Mouse (Mus musculus): ENCODE measurements around the gene Gad1. TPM values are rescaled to one million over a fixed set of nuclear protein-coding genes. Genes with fewer than 3 reads are reported as not detected.

The Gad1 gene
- polyA plus RNA-seq, 1 experiment from 2014 or later: 0.11 TPM

DNA sequence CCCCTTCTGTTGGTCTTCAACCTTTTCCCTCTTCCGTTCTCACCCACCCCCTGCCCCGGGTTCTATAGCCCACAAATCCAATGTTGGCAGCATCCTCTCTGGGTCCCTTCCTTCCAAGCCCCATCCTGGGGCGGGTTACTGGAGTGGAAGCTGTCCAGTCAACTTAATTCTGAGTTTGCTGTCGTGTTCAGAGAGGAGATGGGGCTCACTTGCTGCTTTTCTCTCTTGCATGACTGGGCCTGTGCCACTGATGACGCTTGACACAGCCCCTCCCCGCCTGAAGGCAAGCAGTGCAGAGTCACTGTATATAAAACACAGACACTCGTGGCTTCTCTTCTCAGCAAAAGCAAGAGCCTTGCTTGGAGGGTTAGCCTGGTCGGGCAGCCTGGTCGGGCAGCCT is 19.4 kb downstream of the Gad1 start:
- H3K4me1 ChIP-seq (ENCODE audit: insufficient read depth, low read length): peaks cover 17% of the 10 kb centered on the region
- no peaks in the 10 kb centered on the region for H3K9me3 ChIP-seq (ENCODE audit: low read length)
- 56% methylated on average over 9 of the region's 9 CpGs for WGBS
- H3K4me2 ChIP-seq (replicated peaks; ENCODE audit: low read depth, low read length): no peak overlapping the region
- no peak for ATAC-seq (ENCODE audit: low FRiP score, low TSS enrichment)
- H3K27me3 ChIP-seq (ENCODE audit: insufficient read depth, low read length): peaks cover 38% of the 10 kb centered on the region
- H3K9ac ChIP-seq (replicated peaks; ENCODE audit: low read length): no peak overlapping the region
- H3K27ac ChIP-seq (ENCODE audit: low read length): no peak overlapping the region
- H3K4me3 ChIP-seq (ENCODE audit: low read length): no peak overlapping the region
- no peaks in the 10 kb centered on the region for H3K36me3 ChIP-seq (ENCODE audit: insufficient read depth, low read length)

DNA sequence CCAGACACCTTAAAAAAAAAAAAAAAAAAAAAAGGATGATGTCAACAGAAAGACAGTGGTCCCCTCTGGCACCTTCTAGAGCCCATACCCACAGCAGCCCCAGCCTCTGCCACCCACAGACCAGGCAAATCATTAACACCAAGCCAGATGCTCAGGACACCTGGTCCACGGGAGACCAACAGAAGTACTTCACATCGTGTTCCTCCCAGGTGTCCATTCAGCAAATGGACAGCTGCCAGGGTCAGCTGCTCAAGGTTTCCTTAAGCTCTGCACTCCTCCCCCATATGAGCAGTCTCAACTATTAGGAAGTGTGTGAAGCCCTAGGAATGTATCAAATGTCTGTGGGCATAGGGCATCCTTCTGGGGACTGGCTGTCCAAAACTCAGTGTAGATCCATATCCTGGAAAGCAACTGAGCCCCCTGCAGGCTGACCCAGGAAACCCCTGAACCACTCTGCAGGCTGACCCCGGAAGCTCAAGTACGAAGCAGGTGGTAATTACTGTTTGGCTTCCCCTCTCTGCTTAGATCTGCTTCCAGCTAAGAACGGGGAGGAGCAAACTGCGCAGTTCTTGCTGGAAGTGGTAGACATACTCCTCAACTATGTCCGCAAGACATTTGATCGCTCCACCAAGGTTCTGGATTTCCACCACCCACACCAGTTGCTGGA is 20.8 kb downstream of the Gad1 start:
- no peaks in the 10 kb centered on the region for H3K36me3 ChIP-seq (ENCODE audit: insufficient read depth, low read length)
- H3K4me2 ChIP-seq (replicated peaks; ENCODE audit: low read depth, low read length): no peak overlapping the region
- H3K27me3 ChIP-seq (ENCODE audit: insufficient read depth, low read length): peaks cover 28% of the 10 kb centered on the region
- peaks cover 3% of the 10 kb centered on the region; the same call in 1 of the 2 replicates for H3K4me1 ChIP-seq (ENCODE audit: insufficient read depth, low read length)
- no peak overlapping the region for H3K4me3 ChIP-seq (ENCODE audit: low read length)
- H3K9ac ChIP-seq (replicated peaks; ENCODE audit: low read length): no peak overlapping the region
- H3K9me3 ChIP-seq (ENCODE audit: low read length): no peaks in the 10 kb centered on the region
- ATAC-seq (ENCODE audit: low FRiP score, low TSS enrichment): no peak
- no peak overlapping the region for H3K27ac ChIP-seq (ENCODE audit: low read length)
- 66% methylated on average over 8 of the region's 8 CpGs for WGBS

GRCm38 (mm10) chr2:70588200-70588599 is 35.3 kb downstream of the Gad1 start:
- H3K4me2 ChIP-seq (replicated peaks; ENCODE audit: low read depth, low read length): no peak overlapping the region
- no peak for ATAC-seq (ENCODE audit: low FRiP score, low TSS enrichment)
- no peak overlapping the region for H3K9ac ChIP-seq (replicated peaks; ENCODE audit: low read length)
- no peak overlapping the region for H3K4me3 ChIP-seq (ENCODE audit: low read length)
- no peaks in the 10 kb centered on the region for H3K4me1 ChIP-seq (ENCODE audit: insufficient read depth, low read length)
- H3K36me3 ChIP-seq (ENCODE audit: insufficient read depth, low read length): no peaks in the 10 kb centered on the region
- no peak overlapping the region for H3K27ac ChIP-seq (ENCODE audit: low read length)
- H3K9me3 ChIP-seq (ENCODE audit: low read length): no peaks in the 10 kb centered on the region
- WGBS: 90% methylated on average over 6 of the region's 6 CpGs
- H3K27me3 ChIP-seq (ENCODE audit: insufficient read depth, low read length): no peaks in the 10 kb centered on the region

- Histone ChIP-seq H3K27me3 (ENCODE audit: insufficient read depth, low read length) (no peaks in the 10 kb centered on the region), H3K4me1 (ENCODE audit: insufficient read depth, low read length) (no peaks in the 10 kb centered on the region), H3K9ac (replicated peaks; ENCODE audit: low read length) (no peak overlapping the region), H3K9me3 (ENCODE audit: low read length) (no peaks in the 10 kb centered on the region), H3K4me2 (replicated peaks; ENCODE audit: low read depth, low read length) (no peak overlapping the region), H3K27ac (ENCODE audit: low read length) (no peak overlapping the region), H3K4me3 (ENCODE audit: low read length) (no peak overlapping the region), H3K36me3 (ENCODE audit: insufficient read depth, low read length) (no peaks in the 10 kb centered on the region)
- 83% methylated on average over 6 of the region's 6 CpGs for WGBS
- no peak for ATAC-seq (ENCODE audit: low FRiP score, low TSS enrichment)
Measured at GRCm38 (mm10) chr2:70592432-70592831, 39.6 kb downstream of the Gad1 start.

DNA sequence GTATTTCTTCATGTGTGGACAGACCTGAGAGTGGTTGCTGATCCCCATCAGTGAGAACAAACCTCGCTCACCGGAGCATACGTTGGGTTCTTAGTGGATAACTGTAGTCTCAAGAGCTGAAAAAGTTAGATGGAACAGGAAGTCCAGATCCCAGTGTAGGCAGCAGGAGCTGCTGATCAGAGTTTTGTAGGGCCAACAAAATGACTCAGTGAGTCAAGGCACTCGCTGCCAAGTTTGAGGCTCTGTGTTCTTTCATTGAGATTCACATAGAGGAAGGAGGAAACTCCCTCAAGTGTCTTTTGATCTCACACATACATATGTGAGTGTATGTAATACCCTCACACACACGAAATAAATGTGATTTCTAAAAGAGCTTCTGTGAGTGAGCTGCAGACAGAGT is 40.8 kb downstream of the Gad1 start:
- Histone ChIP-seq H3K27me3 (ENCODE audit: insufficient read depth, low read length) (no peaks in the 10 kb centered on the region), H3K4me2 (replicated peaks; ENCODE audit: low read depth, low read length) (no peak overlapping the region), H3K4me1 (ENCODE audit: insufficient read depth, low read length) (no peaks in the 10 kb centered on the region), H3K36me3 (ENCODE audit: insufficient read depth, low read length) (no peaks in the 10 kb centered on the region), H3K9me3 (ENCODE audit: low read length) (no peaks in the 10 kb centered on the region), H3K4me3 (ENCODE audit: low read length) (no peak overlapping the region), H3K9ac (replicated peaks; ENCODE audit: low read length) (no peak overlapping the region), H3K27ac (ENCODE audit: low read length) (no peak overlapping the region)
- ATAC-seq (ENCODE audit: low FRiP score, low TSS enrichment): no peak
- 92% methylated on average over 5 of the region's 5 CpGs for WGBS

DNA sequence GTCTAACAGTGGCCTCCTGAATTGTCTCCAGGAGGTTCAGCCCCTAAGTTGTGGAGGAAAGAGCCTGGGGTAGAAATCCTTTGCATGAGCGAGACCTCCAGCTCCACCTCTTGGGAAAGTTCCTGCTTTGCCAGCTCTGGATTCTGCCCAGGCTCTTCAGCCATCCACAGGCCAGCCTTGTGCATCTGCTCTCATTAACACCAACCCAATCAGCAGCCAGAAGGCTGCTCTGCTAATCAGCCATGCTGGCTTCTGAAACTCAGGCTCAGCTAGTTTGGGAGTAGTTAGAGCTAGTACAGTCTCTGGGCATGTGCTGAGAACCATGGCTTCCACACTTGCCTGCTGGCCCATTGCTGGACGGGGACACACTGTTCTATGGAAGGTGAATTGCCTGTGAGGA is 43.0 kb downstream of the Gad1 start:
- no peak overlapping the region for H3K4me3 ChIP-seq (ENCODE audit: low read length)
- ATAC-seq (ENCODE audit: low FRiP score, low TSS enrichment): no peak
- no peaks in the 10 kb centered on the region for H3K4me1 ChIP-seq (ENCODE audit: insufficient read depth, low read length)
- H3K27me3 ChIP-seq (ENCODE audit: insufficient read depth, low read length): no peaks in the 10 kb centered on the region
- 82% methylated on average over 2 of the region's 2 CpGs for WGBS
- no peak overlapping the region for H3K27ac ChIP-seq (ENCODE audit: low read length)
- no peak overlapping the region for H3K9ac ChIP-seq (replicated peaks; ENCODE audit: low read length)
- no peak overlapping the region for H3K4me2 ChIP-seq (replicated peaks; ENCODE audit: low read depth, low read length)
- H3K9me3 ChIP-seq (ENCODE audit: low read length): no peaks in the 10 kb centered on the region
- no peaks in the 10 kb centered on the region for H3K36me3 ChIP-seq (ENCODE audit: insufficient read depth, low read length)

- WGBS: 68% methylated on average over 3 of the region's 3 CpGs
- Histone ChIP-seq H3K4me1 (ENCODE audit: insufficient read depth, low read length) (no peaks in the 10 kb centered on the region), H3K27me3 (ENCODE audit: insufficient read depth, low read length) (no peaks in the 10 kb centered on the region), H3K4me2 (replicated peaks; ENCODE audit: low read depth, low read length) (no peak overlapping the region), H3K27ac (ENCODE audit: low read length) (no peak overlapping the region), H3K9me3 (ENCODE audit: low read length) (peaks cover 8% of the 10 kb centered on the region; the same call in 1 of the 2 replicates), H3K36me3 (ENCODE audit: insufficient read depth, low read length) (no peaks in the 10 kb centered on the region), H3K4me3 (ENCODE audit: low read length) (no peak overlapping the region), H3K9ac (replicated peaks; ENCODE audit: low read length) (no peak overlapping the region)
- ATAC-seq (ENCODE audit: low FRiP score, low TSS enrichment): no peak
Measured at GRCm38 (mm10) chr2:70609769-70610168, 56.9 kb downstream of the Gad1 start.

- Histone ChIP-seq H3K9me3 (ENCODE audit: low read length) (no peaks in the 10 kb centered on the region), H3K9ac (replicated peaks; ENCODE audit: low read length) (no peak overlapping the region), H3K27me3 (ENCODE audit: insufficient read depth, low read length) (no peaks in the 10 kb centered on the region), H3K4me2 (replicated peaks; ENCODE audit: low read depth, low read length) (no peak overlapping the region), H3K4me1 (ENCODE audit: insufficient read depth, low read length) (no peaks in the 10 kb centered on the region), H3K36me3 (ENCODE audit: insufficient read depth, low read length) (no peaks in the 10 kb centered on the region), H3K27ac (ENCODE audit: low read length) (no peak overlapping the region), H3K4me3 (ENCODE audit: low read length) (no peak overlapping the region)
- 80% methylated on average over 7 of the region's 7 CpGs for WGBS
- ATAC-seq (ENCODE audit: low FRiP score, low TSS enrichment): no peak
Measured at GRCm38 (mm10) chr2:70614745-70615351, 62.0 kb downstream of the Gad1 start.

DNA sequence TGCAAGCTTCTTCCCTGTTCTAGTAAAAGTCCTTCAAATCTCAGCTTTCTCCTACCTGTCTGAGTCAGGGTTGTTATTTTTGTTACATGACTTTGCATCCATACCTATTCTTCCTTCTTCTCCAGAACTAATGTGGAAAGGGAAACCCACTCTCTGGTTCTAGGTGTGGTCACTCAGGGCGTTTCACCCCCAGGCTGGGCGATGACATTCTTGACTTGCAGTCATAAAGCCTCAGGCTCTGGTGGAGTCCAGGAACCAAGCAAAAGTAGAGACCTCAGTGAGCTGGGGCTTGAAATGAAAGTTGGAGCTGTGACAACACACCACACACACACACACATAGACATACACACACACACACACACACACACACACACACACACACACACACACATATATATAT is 63.2 kb downstream of the Gad1 start:
- Histone ChIP-seq H3K4me1 (ENCODE audit: insufficient read depth, low read length) (no peaks in the 10 kb centered on the region), H3K27me3 (ENCODE audit: insufficient read depth, low read length) (no peaks in the 10 kb centered on the region), H3K9ac (replicated peaks; ENCODE audit: low read length) (no peak overlapping the region), H3K36me3 (ENCODE audit: insufficient read depth, low read length) (no peaks in the 10 kb centered on the region), H3K4me2 (replicated peaks; ENCODE audit: low read depth, low read length) (no peak overlapping the region), H3K4me3 (ENCODE audit: low read length) (no peak overlapping the region), H3K9me3 (ENCODE audit: low read length) (no peaks in the 10 kb centered on the region), H3K27ac (ENCODE audit: low read length) (no peak overlapping the region)
- 59% methylated on average over 2 of the region's 2 CpGs for WGBS
- no peak for ATAC-seq (ENCODE audit: low FRiP score, low TSS enrichment)

GRCm38 (mm10) chr2:70616617-70617016 is 63.7 kb downstream of the Gad1 start:
- H3K4me1 ChIP-seq (ENCODE audit: insufficient read depth, low read length): no peaks in the 10 kb centered on the region
- H3K27me3 ChIP-seq (ENCODE audit: insufficient read depth, low read length): no peaks in the 10 kb centered on the region
- no peak overlapping the region for H3K4me3 ChIP-seq (ENCODE audit: low read length)
- H3K4me2 ChIP-seq (replicated peaks; ENCODE audit: low read depth, low read length): no peak overlapping the region
- no peaks in the 10 kb centered on the region for H3K36me3 ChIP-seq (ENCODE audit: insufficient read depth, low read length)
- H3K9me3 ChIP-seq (ENCODE audit: low read length): no peaks in the 10 kb centered on the region
- no peak overlapping the region for H3K27ac ChIP-seq (ENCODE audit: low read length)
- no peak for ATAC-seq (ENCODE audit: low FRiP score, low TSS enrichment)
- H3K9ac ChIP-seq (replicated peaks; ENCODE audit: low read length): no peak overlapping the region
- 62% methylated on average over 3 of the region's 3 CpGs for WGBS

All from kidney, embryonic 16.5 days (tissue).